Mouse (Mus musculus): Measurements from ENCODE around the gene Gm4491.

- no peak for TF ChIP-seq POLR2A (IDR thresholded peaks at IDR 0.05; ENCODE audit: borderline replicate concordance, low read depth, low read length)
- TF ChIP-seq CTCF (IDR thresholded peaks at IDR 0.05; ENCODE audit: low read depth, low read length) = no peak
These were observed 19.6 kb upstream of the Gm4491 start for GRCm38 (mm10) chr14:57135265-57135664.

Measured in bone marrow macrophage, adult 2 months (primary cell).